Mouse (Mus musculus): ENCODE results near the gene Zfp335.
"Not testable (repeated sequence)": the region's sequence is repeated elsewhere in the genome, so short reads cannot be mapped to it uniquely, and the experiment has no call there.

Gene Zfp335

DNA sequence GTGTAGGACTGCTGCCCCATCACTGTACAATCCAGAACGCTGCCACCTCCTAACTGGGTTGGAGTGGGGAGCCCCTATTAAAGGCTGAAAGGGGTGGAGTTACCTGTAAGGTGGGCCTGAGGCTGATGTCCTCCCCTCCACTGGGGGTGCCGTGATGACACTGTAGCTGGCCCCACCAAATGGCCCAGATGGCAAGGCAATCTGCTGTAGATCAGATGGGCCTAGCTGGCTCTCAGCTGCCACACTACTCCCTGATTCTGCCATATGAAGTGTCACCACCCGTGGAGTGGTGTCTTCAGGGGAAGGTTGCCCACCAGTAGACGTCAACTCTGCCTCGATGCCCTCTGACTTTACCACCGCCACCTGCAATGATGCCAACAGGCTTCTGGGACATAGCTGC is 15.7 kb downstream of the Zfp335 start:
- in situ Hi-C loops (cut with MboI; ENCODE audit: low sequenced_read_pairs): no loop called here

GRCm38 (mm10) chr2:164894644-164895043 is 16.9 kb downstream of the Zfp335 start:
- in situ Hi-C loops (cut with MboI; ENCODE audit: low sequenced_read_pairs): no loop called here

GRCm38 (mm10) chr2:164894048-164894447 is 17.5 kb downstream of the Zfp335 start:
- in situ Hi-C loops (cut with MboI; ENCODE audit: low sequenced_read_pairs): no loop called here

DNA sequence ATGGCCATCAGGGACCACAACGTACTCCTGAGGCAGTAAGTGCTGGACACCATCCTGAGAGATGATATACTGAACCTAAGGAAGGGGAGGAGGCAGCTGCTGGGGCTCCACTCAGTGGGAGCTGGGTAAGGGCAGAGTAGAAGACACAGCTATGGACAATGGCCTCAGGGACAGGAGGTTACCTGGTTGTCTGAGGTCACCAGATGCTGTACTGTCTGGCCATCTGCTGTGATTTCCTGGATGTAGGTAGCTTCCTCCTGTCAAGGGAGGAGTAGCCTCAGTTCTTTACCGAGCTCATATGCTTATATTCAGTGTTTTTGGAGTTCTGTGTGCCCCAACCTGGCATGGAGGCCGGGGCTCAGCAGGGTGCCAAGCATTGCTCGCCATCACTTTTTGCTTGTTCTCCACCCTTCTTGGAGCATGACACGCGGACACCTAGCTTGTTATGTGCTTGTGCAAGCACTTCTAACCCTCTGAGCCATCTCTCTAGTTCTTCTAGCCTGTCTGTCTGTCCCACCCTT is 18.8 kb downstream of the Zfp335 start:
- in situ Hi-C loops (cut with MboI; ENCODE audit: low sequenced_read_pairs): no loop called here

DNA sequence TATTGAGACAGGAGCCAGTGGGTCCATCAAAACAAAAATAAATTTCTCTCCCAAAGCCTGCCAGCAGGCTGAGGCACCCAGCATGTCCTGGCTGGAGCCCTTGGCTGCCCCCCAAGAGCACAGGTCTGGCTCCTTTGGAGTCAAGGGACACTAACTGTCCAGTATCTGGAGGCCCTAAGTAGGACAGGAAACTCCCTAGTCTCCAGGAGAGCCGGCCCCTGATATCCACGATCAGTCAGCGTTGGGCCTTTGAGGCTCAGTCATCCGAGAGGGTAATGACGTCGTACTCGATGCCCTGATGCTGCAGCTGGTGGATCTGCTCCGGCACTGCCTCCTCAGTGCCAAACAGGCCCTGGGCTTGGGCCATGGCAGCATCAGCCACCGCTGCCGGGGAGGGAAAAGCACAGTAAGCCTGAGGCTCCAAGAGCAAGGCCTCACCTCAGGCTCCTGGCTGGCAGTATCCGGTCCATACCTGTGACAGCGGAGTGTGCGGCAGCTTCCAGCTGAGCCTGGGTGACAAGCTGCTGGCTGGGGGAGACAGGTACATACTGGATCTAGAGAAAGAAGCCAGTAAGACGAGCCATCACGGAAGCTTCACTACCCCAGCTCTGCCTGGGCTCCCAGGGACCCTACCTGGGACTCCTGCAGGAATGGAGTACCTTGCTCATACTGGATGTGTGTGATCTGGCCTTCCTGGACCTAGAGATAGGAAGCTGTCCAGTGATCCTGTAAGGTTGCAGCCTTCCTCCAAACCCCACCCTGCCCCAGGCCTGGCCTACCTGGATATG is 19.5 kb downstream of the Zfp335 start:
- in situ Hi-C loops (cut with MboI; ENCODE audit: low sequenced_read_pairs): no loop called here

DNA sequence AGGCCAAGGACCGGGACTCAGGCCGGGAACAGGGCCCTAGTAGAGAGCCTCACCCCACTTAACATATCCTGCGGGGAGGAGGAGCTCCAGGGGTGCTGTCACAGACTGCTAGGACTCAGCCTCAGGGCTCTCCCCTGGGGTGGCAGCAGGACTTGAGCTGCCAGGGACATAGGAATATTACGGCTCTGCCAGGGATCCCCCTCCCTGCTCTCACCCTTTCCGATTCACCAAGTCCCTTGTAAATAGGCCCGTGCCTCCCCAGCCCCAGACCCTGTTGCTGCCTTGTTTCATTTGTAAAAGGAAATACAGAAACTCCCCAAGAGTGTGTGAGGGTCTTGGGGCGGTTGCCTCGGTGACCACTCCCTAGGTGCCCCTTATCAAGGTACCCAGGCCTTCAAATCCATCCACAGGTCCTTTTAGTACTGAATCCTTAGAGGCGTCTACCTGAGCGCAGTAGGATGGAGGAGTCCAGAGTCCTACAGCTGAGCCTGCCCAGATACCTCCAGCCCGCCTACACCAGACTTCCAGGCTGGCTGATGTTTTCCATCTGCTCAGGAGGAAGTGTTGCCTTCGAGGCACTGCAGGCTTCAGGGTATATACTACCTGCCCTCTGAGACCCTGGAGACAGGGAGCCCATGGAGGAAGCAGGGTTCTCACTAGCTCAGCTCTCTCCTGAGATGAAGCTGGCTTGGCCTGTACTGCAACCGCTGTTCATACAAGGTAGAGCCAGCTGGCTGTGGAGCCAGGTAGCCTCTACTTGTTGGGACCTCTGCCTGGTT is 20.3 kb downstream of the Zfp335 start:
- in situ Hi-C loops (cut with MboI; ENCODE audit: low sequenced_read_pairs): no loop called here

DNA sequence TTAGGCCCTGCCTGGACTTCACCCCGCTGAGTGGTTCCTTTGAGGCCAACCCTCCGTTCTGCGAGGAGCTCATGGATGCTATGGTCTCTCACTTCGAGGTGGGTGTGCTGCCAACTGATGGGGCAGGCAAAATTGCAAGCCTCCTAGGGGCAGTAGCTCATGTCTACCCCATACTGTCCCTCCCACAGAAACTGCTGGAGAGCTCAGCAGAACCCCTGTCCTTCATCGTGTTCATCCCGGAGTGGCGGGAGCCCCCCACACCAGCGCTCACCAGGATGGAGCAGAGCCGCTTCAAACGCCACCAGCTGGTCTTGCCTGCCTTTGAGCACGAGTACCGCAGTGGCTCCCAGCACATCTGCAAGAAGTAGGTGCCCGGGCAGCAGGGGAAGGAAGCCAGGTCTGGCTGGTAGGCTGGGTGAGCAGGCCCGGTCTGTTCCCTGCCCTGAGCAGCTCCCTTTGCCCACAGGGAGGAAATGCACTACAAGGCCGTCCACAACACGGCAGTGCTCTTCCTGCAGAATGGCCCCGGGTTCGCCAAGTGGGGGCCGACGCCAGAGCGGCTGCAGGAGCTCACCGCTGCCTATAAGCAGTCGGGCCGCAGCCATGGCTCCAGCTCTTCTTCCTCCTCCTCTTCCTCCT is 21.0 kb downstream of the Zfp335 start:
- in situ Hi-C loops (cut with MboI; ENCODE audit: low sequenced_read_pairs): no loop called here

DNA sequence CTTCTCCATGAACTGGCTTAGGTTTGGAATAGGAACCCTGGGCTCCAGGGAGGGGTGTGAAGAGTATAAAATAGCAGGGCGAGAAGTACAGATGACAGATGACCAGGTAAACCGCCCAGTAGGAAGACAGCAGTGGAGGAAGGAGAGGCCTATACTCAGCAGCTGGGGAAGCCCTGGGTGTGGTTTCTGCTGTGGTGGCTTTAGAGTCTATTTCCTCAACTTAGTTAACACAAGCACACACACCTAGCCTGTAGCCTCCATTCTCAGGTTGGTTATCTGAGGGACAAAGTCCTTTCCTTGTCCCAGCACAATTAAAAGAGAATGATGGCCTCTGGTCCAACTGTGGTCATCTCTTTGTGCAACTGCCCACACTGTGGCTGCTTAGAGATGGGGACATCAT is 21.6 kb downstream of the Zfp335 start:
- in situ Hi-C loops (cut with MboI; ENCODE audit: low sequenced_read_pairs): no loop called here

DNA sequence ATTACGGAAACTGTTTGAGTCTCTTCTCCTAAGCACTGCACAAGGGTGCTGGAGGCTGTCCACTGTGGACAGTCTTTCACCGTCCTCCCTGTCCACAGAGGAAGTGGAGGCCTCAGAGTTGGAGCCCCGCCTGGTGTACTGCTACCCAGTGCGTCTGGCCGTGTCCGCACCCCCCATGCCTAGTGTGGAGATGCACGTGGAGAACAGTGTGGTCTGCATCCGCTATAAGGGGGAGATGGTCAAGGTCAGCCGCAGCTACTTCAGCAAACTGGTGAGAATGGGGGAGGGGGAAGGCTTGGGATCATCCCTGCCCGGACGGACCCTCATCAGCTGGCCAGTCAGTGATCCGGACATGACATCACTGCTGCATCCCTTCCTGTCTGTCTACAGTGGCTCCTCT is 22.6 kb downstream of the Zfp335 start:
- in situ Hi-C loops (cut with MboI; ENCODE audit: low sequenced_read_pairs): no loop called here

- in situ Hi-C loops (cut with MboI; ENCODE audit: low sequenced_read_pairs): no loop called here
Measured at GRCm38 (mm10) chr2:164886617-164887016, 24.9 kb downstream of the Zfp335 start.

- in situ Hi-C loops (cut with MboI; ENCODE audit: low sequenced_read_pairs): no loop called here
Measured at GRCm38 (mm10) chr2:164885788-164886187, 25.8 kb downstream of the Zfp335 start.

- in situ Hi-C loops (cut with MboI; ENCODE audit: low sequenced_read_pairs): no loop called here
Measured at GRCm38 (mm10) chr2:164882619-164883018, 28.9 kb downstream of the Zfp335 start.

- in situ Hi-C loops (cut with MboI; ENCODE audit: low sequenced_read_pairs): no loop called here
Measured at GRCm38 (mm10) chr2:164879568-164880277, 31.8 kb downstream of the Zfp335 start.

- in situ Hi-C loops (cut with MboI; ENCODE audit: low sequenced_read_pairs): no loop called here
Measured at GRCm38 (mm10) chr2:164879228-164879567, 32.4 kb downstream of the Zfp335 start, which contains the start of gene Pcif1. Gene Pcif1, plus strand, starts transcription at chr2:164879304.

GRCm38 (mm10) chr2:164878509-164879227 is 32.9 kb downstream of the Zfp335 start:
- in situ Hi-C loops (cut with MboI; ENCODE audit: low sequenced_read_pairs): no loop called here

- in situ Hi-C loops (cut with MboI; ENCODE audit: low sequenced_read_pairs): not testable (repeated sequence)
Measured at GRCm38 (mm10) chr2:164877376-164878215, 34.0 kb downstream of the Zfp335 start.

GRCm38 (mm10) chr2:164875648-164876047 is 35.9 kb downstream of the Zfp335 start:
- in situ Hi-C loops (cut with MboI; ENCODE audit: low sequenced_read_pairs): not testable (repeated sequence)

DNA sequence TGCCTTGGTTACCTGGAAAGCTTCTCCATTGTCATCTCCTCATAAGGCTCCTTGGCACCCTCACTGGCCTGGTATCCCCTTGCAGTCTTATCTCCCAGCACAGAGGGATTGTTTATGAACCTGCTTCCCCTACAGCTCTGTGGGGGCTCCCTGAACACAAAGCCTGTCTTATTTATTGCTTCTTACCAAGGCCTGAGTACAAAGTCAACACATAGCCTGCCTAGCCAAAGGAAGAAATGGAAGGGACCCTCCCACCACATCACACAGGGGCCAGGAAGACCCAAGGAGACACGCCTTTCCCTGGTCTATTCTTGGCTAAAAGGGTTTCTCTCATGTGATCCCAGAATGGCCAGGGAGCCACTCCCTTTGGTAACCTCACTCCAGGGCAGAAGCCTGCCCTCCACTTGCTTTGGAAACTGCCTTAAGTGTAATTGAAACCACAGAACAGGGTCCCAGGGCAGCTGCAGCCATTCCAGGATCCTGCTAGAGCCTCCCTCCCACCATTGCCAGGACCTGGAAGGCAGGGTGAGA is 37.3 kb downstream of the Zfp335 start:
- in situ Hi-C loops (cut with MboI; ENCODE audit: low sequenced_read_pairs): no loop called here

- in situ Hi-C loops (cut with MboI; ENCODE audit: low sequenced_read_pairs): no loop called here
Measured at GRCm38 (mm10) chr2:164873621-164874020, 37.9 kb downstream of the Zfp335 start.

Measured in CH12F3 (cell line).